Mouse (Mus musculus) hindlimb bud, embryonic 11.5 days (tissue): ENCODE results near the gene Nkx2-3.
A peak's percentile ranks its signal among the peaks of the same experiment; 100 is the strongest.

Source experiments
- DNase-seq: peaks from one replicate; pipeline ENCODE4 v3.0.0-alpha.2; 2012; ENCODE audit warnings: low read depth, low spot score; ENCODE audit errors: extremely low spot score

Nkx2-3 gene

DNA sequence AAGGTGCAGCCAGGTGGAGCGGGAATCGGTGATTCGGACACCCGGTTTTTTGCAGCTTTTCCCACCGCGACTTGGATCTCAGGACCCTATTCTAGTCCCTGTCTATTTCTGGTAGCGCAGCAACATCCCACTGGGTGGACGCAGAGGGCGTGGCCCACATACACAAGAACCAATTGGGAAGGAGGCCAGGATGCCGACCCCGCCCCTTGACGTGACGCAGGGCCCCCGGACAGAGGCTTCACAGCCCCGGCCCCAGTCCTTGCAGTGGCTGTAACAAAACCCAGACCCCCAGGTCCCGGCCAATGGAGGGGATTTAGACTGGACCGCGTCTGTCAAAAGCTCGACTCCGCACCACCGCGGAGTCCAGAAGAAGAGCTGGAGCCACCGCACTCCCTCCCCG lies at the start of gene Nkx2-3:
Gene Nkx2-3, plus strand, starts transcription at position 275 of the 400 bp plus-strand sequence.
- no peak for DNase-seq

DNA sequence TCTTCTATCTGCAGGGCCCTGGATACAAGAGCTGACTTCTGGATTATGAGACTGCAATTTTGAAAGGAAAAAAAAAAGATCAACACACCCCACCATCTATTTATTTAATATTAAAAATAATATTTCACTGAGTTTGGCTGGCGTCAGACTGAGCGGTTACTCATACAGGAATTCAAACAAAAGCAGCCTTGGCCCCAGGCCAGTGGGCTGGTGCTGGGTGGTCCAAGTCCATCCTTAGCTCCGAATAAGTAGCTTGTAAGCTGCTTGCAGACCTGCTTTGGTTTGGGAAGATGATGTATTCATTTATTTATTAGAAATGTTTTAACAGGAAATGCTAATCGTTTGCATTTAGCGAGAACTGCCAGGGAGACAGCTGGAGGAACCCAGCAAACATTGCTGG lies 49.0 kb upstream of the Nkx2-3 start:
- no peak for DNase-seq

GRCm38 (mm10) chr19:43568298-43568697 lies 43.8 kb upstream of the Nkx2-3 start:
- no peak for DNase-seq

GRCm38 (mm10) chr19:43569133-43569532 lies 43.0 kb upstream of the Nkx2-3 start:
- DNase-seq: no peak

DNA sequence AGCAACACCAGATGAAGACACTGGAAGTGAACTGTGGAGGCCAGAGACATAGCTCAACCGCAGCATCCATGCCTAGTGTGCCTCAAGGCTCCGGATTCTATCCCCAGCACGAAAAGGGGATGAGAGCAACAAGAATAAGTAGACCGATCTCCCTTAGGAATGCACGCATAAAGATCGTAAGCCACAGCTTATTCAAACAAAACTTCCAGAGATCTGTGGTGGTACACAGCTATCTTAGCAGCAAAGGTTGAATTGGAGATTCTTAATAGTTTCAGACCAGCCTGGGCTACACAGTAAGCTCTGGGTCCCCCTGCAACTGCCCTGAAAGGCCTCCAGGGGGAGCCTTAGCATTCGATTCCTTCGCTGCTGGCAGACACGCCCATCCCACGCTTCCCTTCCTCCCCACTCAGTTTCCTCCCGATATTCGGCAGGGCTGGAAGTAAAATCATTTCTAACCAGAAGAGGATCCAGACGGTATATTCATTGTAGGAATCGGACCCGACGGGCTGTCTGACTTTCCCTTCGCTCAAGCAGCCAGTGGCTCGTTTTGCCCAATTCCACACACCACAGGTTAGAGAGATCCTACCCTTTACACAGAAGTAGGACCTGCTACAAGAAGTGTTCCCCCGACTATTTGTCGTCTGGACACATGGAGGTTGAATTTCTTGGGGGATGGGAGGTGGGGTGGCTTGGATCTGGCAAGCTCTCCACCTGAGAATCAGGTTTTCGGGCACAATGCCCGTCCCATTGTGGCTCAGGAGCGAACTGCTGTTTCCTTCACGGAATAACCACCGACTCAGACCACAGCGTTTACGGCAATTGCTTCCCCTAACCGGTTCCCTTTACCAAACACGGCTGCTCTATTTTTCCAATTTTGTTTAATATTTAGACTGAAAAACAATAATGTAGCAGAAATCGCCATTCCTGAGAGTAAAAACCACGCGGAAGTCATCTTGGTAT lies 41.0 kb upstream of the Nkx2-3 start:
- DNase-seq: peak; percentile 69

GRCm38 (mm10) chr19:43579081-43579796 lies 32.9 kb upstream of the Nkx2-3 start:
- no peak for DNase-seq

- DNase-seq: no peak
Measured at GRCm38 (mm10) chr19:43581185-43581584, 30.9 kb upstream of the Nkx2-3 start.

GRCm38 (mm10) chr19:43583192-43583591 lies 28.9 kb upstream of the Nkx2-3 start:
- DNase-seq: no peak

DNA sequence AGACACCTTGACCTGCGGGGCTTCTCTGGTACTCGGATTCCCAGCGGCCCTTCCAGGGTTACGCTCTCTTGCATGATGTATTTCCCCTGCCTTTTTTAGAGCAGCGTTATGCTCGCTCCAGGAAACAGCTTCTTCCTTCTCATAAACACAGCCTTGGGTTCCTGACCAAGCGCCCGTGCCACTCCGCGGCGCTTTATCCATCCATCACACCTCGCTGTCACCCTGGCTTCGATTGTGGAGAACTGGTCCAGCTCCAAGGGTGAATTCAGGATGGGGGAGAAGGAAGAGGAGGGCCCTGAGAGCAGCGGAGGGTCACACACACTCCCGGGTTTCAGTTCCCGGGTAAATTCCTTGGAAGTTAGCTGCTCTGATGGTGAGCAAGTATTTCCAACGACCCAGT lies 28.5 kb upstream of the Nkx2-3 start:
- DNase-seq: no peak

GRCm38 (mm10) chr19:43584788-43585187 lies 27.3 kb upstream of the Nkx2-3 start:
- DNase-seq: no peak

GRCm38 (mm10) chr19:43592026-43592425 lies 20.1 kb upstream of the Nkx2-3 start:
- no peak for DNase-seq

DNA sequence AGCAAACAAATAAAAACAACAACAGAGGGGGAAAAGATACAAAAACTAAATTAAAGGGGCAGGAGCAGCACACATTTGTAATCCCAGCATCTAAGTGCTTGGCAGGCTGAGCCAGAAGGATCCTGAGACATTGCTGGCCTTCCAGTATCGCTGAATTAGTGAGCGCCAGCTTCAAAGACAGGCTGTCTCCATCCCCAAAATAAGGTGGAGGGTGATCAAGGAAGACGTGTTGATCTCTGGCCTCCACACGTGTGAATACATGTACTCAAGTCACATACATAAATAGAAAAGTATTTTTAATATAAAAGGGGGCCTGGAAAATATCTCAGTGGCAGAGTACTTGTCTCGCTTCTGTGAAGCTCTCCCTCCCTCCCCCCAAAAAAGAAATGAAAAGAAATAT lies 15.1 kb upstream of the Nkx2-3 start:
- no peak for DNase-seq

GRCm38 (mm10) chr19:43598741-43599660 lies 13.1 kb upstream of the Nkx2-3 start:
- DNase-seq: no peak

DNA sequence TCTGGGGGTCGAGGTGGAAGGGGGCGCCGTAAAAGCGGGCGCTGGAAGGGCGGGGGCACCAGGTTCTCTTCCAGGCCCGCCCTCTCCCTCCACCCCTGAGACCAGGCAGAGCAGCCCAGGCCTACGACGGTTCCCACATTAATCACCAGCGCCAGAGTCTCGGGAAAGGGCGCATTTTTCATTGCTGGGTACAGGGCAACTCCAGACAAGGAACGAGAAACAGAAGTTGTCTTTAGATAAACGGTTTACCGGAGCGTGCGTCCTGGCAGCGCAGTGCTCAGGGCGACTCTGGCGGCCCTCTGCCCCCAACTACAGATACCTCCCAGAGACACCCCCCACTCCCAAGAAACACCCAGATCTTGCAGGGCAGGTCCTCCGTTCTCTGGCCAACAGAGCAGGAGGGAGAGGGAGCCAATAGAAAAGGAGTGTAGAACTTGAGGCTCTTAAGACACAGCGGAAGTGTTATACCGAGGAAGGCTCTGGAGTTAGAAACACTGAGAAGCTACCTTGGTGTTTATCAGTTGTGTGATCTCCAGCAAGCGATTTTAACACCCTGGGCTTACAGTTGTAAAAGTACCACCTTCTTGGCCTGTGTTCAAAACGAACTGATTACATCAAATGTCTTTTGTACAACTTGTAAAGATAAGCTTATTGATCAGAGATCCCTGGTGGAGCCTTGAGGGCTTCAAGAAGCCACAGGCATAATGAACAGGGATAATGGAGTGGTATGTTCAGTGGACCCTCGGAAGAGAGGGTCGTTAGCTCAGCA lies 12.2 kb upstream of the Nkx2-3 start:
- no peak for DNase-seq

GRCm38 (mm10) chr19:43600545-43601331 lies 11.4 kb upstream of the Nkx2-3 start:
- DNase-seq: no peak

- DNase-seq: no peak
Measured at GRCm38 (mm10) chr19:43601440-43601839, 10.7 kb upstream of the Nkx2-3 start.

- DNase-seq: no peak
Measured at GRCm38 (mm10) chr19:43601996-43602590, 10.0 kb upstream of the Nkx2-3 start.

- DNase-seq: no peak
Measured at GRCm38 (mm10) chr19:43603521-43603920, 8.6 kb upstream of the Nkx2-3 start.

GRCm38 (mm10) chr19:43604492-43605120 lies 7.5 kb upstream of the Nkx2-3 start:
- no peak for DNase-seq
